Mouse (Mus musculus) liver, embryonic 14.5 days (tissue): ENCODE data around the gene Tstd2. TPM values are rescaled to one million over a fixed set of nuclear protein-coding genes. Genes with fewer than 3 reads are reported as not detected.

Experiments
- ATAC-seq: fragments of 200-750 bp; cut with Nextera tagmentation; 2 replicates; pipeline ENCODE4 v1.8.0; 2017; ENCODE audit warnings: moderate number of reproducible peaks, mild to moderate bottlenecking, moderate library complexity; ENCODE audit not compliant: insufficient read depth
- DNase-seq, 3 experiments: peaks; one replicate each; pipeline ENCODE4 v3.0.0-alpha.2; 2012 to 2013; ENCODE audit warnings: low read depth in 3 of 3, low spot score in 3 of 3
- H3K27ac ChIP-seq: fragments of 300-500 bp; sonication (generic); 2 replicates; pipeline ENCODE4 v1.5.1; 2014; ENCODE audit warnings: moderate library complexity, mild to moderate bottlenecking, control low read depth, inconsistent platforms
- H3K27me3 ChIP-seq: fragments of 300-500 bp; sonication (generic); 2 replicates; pipeline ENCODE4 v1.6.1; 2014; ENCODE audit warnings: mild to moderate bottlenecking, low read length, moderate library complexity; ENCODE audit not compliant: control insufficient read depth, insufficient read depth
- H3K36me3 ChIP-seq: fragments of 300-500 bp; sonication (generic); replicated peaks from 2 replicates; pipeline ENCODE4 v1.6.1; 2014; ENCODE audit warnings: low read depth; ENCODE audit not compliant: control insufficient read depth, insufficient read depth
- H3K4me1 ChIP-seq, 2 experiments: fragments of 200-500 bp in 1 of 2; fragments of 300-500 bp in 1 of 2; sonication (generic) in 1 of 2; replicated peaks; 2 replicates each; pipeline ENCODE4 v1.6.1; 2012 to 2014; ENCODE audit warnings: antibody characterized with exemption in 1 of 2, inconsistent platforms in 1 of 2, low read length in 1 of 2; ENCODE audit not compliant: control insufficient read depth in 2 of 2, insufficient read depth in 2 of 2
- H3K4me2 ChIP-seq: fragments of 300-500 bp; sonication (generic); 2 replicates; pipeline ENCODE4 v1.6.1; 2014; ENCODE audit warnings: low read depth, mild to moderate bottlenecking, control low read depth, moderate library complexity
- H3K4me3 ChIP-seq, 2 experiments: fragments of 200-500 bp in 1 of 2; fragments of 300-500 bp in 1 of 2; sonication (generic) in 1 of 2; 2 replicates each; pipeline ENCODE4 v1.5.1; 2012 to 2014; ENCODE audit warnings: low read depth in 2 of 2, low read length in 2 of 2, mild to moderate bottlenecking in 2 of 2, control low read depth in 1 of 2, inconsistent platforms in 1 of 2, moderate library complexity in 1 of 2; ENCODE audit not compliant: insufficient read depth in 1 of 2
- H3K9ac ChIP-seq: fragments of 300-500 bp; sonication (generic); replicated peaks from 2 replicates; pipeline ENCODE4 v1.6.1; 2014; ENCODE audit warnings: mild to moderate bottlenecking, control low read depth, moderate library complexity
- H3K9me3 ChIP-seq: fragments of 300-500 bp; sonication (generic); 2 replicates; pipeline ENCODE4 v1.6.1; 2016; ENCODE audit warnings: low read length, mixed read lengths; ENCODE audit not compliant: control insufficient read depth
- CTCF ChIP-seq: IDR thresholded peaks from 2 replicates; pipeline ENCODE4 v1.5.1; 2016; ENCODE audit warnings: antibody characterized with exemption, low read depth, control low read depth
- EP300 ChIP-seq: IDR thresholded peaks from 2 replicates; pipeline ENCODE4 v1.6.1; 2016; ENCODE audit warnings: antibody characterized with exemption, low read depth
- WGBS: fragments of 180-500 bp; shearing (Covaris S2); extraction: QIAGEN DNeasy Blood & Tissue Kit; methylation state at CpG from one replicate; pipeline ENCODE4 v1.1.7; 2014; ENCODE audit not compliant: insufficient replicate concordance; 5-methylcytosine and 5-hydroxymethylcytosine counted together
- polyA plus RNA-seq, 2 experiments: library from polyadenylated mRNA; depleted of rRNA in 1 of 2; stranded (reverse) in 1 of 2; unstranded in 1 of 2; fragments of >200 nt; fragmentation: Nextera tagmentation in 1 of 2; extraction: Ambion mirVana in 1 of 2; gene quantifications; 2 replicates each; pipeline versions ENCODE4 v1.2.1 to v1.2.3; 2012 to 2014

Gene Tstd2
- polyA plus RNA-seq, 2 experiments = 3.8 to 6.0 TPM

DNA sequence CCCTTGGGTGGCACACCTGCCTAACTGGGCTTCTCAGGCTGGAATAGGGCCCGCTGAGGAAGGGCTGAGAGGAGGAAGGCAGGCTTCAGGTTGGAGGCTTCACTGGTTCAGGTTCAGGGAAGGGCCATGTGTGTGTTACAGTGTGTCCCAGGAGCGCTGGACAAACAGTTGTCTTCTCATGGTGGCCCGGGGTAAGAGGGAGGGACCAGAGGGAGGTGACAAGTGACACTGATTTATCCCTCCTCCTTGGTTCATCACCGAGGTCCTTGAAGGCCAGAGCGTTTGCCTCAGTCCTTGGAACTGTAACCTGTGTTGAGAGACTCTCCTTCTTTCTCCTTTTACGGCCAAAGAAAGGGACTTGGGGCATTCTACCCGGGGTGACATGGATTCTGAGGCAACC is 38.0 kb downstream of the Tstd2 start:
- DNase-seq (no peak), ATAC-seq (no peak)
- Histone ChIP-seq H3K27me3 (no peaks in the 10 kb centered on the region), H3K4me1 (peaks cover 10 to 13% of the 10 kb centered on the region in 2 experiments), H3K9ac (no peak overlapping the region), H3K36me3 (peaks cover 96% of the 10 kb centered on the region), H3K4me3 (no peak overlapping the region), H3K27ac (no peak overlapping the region), H3K9me3 (no peaks in the 10 kb centered on the region), H3K4me2 (no peak overlapping the region)
- WGBS = 60% methylated on average over 7 of the region's 7 CpGs
- no peak for TF ChIP-seq EP300
- no peak for TF ChIP-seq CTCF

DNA sequence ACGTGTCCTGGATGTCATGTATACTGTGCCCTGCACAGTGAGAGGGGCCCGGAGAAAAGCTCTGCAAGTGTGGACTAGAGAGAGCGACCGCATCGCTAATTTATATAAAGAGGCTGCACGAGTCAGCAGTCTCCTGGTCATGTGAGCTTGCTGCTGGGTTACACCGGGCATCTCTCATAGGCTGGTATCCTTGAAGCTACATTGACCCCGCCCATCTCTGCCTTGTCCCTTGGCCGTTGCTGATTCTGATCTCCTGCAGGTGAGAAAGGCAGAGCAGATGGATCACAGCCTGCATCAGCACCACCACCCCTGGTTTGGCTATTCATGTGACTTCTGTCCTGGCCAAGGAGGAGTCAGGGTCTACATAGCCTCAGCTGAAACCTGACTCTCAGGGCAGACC is 39.4 kb downstream of the Tstd2 start:
- no peak for TF ChIP-seq CTCF
- no peak for TF ChIP-seq EP300
- Histone ChIP-seq H3K9ac (no peak overlapping the region), H3K36me3 (peaks cover 97% of the 10 kb centered on the region), H3K27ac (no peak overlapping the region), H3K4me3 (no peak overlapping the region), H3K27me3 (no peaks in the 10 kb centered on the region), H3K4me2 (no peak overlapping the region), H3K4me1 (peaks cover 10 to 13% of the 10 kb centered on the region in 2 experiments), H3K9me3 (no peaks in the 10 kb centered on the region)
- DNase-seq = no peak
- no peak for ATAC-seq
- WGBS = 84% methylated on average over 9 of the region's 9 CpGs

DNA sequence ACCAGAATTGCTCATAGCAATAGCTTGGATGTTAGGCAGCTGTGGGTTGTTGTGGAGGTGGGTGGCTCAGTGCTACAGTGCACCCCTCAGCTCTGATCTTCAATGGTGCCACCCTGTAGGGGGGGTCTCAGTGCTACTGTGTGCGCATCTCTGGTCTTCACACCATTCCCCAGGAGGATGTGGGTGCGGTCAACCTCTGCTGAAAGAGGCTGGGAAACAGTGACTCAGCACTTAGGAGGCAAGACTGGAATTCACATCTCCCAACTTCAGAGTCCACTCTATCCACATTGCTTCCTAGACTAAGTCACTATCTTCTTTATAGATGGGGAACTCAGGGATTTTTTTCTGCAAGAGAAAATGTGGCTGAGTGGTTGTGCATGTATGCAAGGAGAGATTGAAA is 40.9 kb downstream of the Tstd2 start:
- WGBS = 79% methylated on average over 2 of the region's 2 CpGs
- Histone ChIP-seq H3K36me3 (peaks cover 98% of the 10 kb centered on the region), H3K9me3 (no peaks in the 10 kb centered on the region), H3K4me1 (peaks cover 0 to 1% of the 10 kb centered on the region in 2 experiments; a peak in 1 of 4 replicates), H3K27ac (no peak overlapping the region), H3K4me2 (no peak overlapping the region), H3K4me3 (no peak overlapping the region), H3K27me3 (no peaks in the 10 kb centered on the region), H3K9ac (no peak overlapping the region)
- ATAC-seq = no peak
- DNase-seq = no peak
- TF ChIP-seq EP300 (no peak), CTCF (no peak)

DNA sequence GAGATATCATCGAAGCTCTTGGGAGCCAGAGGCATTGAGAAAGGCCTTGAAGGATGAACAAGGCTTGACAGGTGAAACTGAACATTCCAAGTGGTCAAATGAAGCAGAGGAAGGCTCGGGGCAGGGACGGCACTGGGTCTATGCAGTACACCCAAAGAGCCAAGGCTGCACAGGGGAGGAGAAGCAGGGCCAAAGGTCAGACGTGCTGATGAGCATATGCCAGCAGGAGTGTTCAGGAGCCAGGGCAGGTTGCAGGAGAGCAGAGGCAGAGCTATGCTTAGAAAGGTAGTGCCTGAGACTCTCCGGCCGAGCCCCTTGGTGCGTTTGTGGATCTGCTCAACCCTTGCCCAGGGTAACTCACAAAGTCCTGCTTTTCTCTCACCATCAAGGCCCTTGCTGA is 41.9 kb downstream of the Tstd2 start:
- Histone ChIP-seq H3K27ac (no peak overlapping the region), H3K9ac (no peak overlapping the region), H3K4me2 (no peak overlapping the region), H3K9me3 (no peaks in the 10 kb centered on the region), H3K27me3 (no peaks in the 10 kb centered on the region), H3K4me3 (no peak overlapping the region), H3K4me1 (0 out of 4 replicates have a peak, but pooled peaks cover 0 to 1% of the 10 kb centered on the region in 2 experiments), H3K36me3 (peaks cover 98% of the 10 kb centered on the region)
- DNase-seq = no peak
- ATAC-seq = no peak
- TF ChIP-seq CTCF = no peak
- TF ChIP-seq EP300 = no peak
- 87% methylated on average over 7 of the region's 7 CpGs for WGBS

DNA sequence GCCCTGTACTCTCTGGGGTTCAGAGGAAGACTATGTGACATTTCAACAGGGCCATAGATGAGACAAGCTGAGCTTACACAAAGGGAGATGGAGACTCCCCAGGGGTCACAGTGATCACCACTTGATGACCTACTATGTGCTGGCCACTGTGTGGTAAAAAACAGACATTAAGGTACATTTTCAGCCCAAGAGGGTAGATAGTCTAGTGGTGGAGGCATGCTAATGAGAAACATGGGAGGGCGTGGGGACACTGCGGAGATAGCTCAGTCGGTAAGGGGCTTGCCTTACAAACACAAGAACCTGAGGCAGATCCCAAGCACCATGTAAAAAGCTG is 42.7 kb downstream of the Tstd2 start:
- Histone ChIP-seq H3K27me3 (no peaks in the 10 kb centered on the region), H3K4me3 (no peak overlapping the region), H3K9me3 (no peaks in the 10 kb centered on the region), H3K27ac (no peak overlapping the region), H3K4me2 (no peak overlapping the region), H3K9ac (no peak overlapping the region), H3K36me3 (peaks cover 99% of the 10 kb centered on the region), H3K4me1 (0 out of 4 replicates have a peak, but pooled peaks cover 0 to 1% of the 10 kb centered on the region in 2 experiments)
- TF ChIP-seq CTCF (no peak), EP300 (no peak)
- DNase-seq (no peak), ATAC-seq (no peak)
- 92% methylated on average over 3 of the region's 3 CpGs for WGBS
